Mouse (Mus musculus): Measurements from ENCODE around the gene Itih2. TPM values are rescaled to one million over a fixed set of nuclear protein-coding genes. Genes with fewer than 3 reads are reported as not detected.

Gene Itih2
- 0.20 and 0.28 TPM in 2 replicates for polyA plus RNA-seq (2014; fragmentation: Nextera tagmentation; extraction: Ambion mirVana)

DNA sequence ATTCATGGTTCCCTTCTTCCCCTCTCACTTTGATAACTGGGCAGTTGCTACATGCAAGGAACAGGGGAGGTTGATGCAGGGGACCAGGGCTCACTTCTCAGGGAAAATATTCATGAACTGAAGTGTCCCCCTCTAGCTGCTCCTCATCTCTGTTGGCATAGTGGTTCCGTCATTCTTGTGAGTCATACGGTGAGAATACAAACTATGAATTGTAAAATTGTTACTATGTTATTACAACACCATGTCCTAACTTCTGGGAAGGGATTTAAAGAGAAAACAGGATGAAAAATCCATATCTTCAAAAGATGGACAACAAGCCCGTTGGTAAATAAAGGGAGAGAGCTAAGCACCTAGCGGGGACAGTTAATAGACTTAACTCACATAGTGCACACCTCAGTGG, at the start of gene Itih2:
Gene Itih2, minus strand, starts transcription at position 101 of the 400 bp plus-strand sequence.
- Histone ChIP-seq H3K27ac (replicated peaks in 1 of 2; ENCODE audit: control insufficient read depth in 1 of 2, insufficient read depth in 1 of 2, low read depth in 2 of 2, low read length in 2 of 2) (no peak within 1 kb of the TSS), H3K4me3 (ENCODE audit: control insufficient read depth in 1 of 2, insufficient read depth in 1 of 2, low read depth in 1 of 2, low read length in 2 of 2) (no peak within 1 kb of the TSS), H3K36me3 (ENCODE audit: control insufficient read depth, insufficient read depth, low read length) (no peaks in the 10 kb centered on the region), H3K9ac (ENCODE audit: low read length) (no peak within 1 kb of the TSS), H3K4me1 (ENCODE audit: control insufficient read depth in 2 of 2, insufficient read depth in 2 of 2, low read length in 2 of 2) (no peaks in the 10 kb centered on the region), H3K4me2 (ENCODE audit: low read length) (no peak within 1 kb of the TSS), H3K27me3 (ENCODE audit: control insufficient read depth, insufficient read depth, low read length) (no peaks in the 10 kb centered on the region), H3K9me3 (ENCODE audit: control insufficient read depth, low read length) (no peaks in the 10 kb centered on the region)
- WGBS: 88% methylated on average over 4 of the region's 4 CpGs
- no peak for ATAC-seq (ENCODE audit: insufficient number of reproducible peaks, insufficient read depth, low FRiP score, low read depth)

DNA sequence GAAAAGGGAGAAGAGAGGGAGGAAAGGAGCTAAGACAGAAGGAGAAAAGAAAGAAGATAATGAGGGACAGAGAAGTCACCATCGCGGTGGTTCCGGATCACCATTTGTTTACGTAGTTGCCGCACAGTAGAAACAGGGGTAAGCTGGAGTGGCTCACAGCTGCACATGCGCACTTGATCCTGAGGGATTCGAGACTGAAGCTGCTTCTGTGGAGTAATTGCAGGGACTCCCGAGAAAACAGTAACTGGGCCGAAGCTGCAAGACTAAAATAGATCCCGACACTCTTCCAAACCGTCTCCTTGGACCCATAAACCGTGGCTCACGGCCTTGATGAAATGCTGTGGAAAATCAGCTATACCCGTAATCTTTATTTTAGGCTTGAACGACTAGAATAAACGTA, 38.8 kb upstream of the Itih2 start:
- WGBS: 88% methylated on average over 16 of the region's 16 CpGs
- Histone ChIP-seq H3K27me3 (ENCODE audit: control insufficient read depth, insufficient read depth, low read length) (no peaks in the 10 kb centered on the region), H3K27ac (replicated peaks in 1 of 2; ENCODE audit: control insufficient read depth in 1 of 2, insufficient read depth in 1 of 2, low read depth in 2 of 2, low read length in 2 of 2) (no peak overlapping the region), H3K4me3 (ENCODE audit: control insufficient read depth in 1 of 2, insufficient read depth in 1 of 2, low read depth in 1 of 2, low read length in 2 of 2) (no peak overlapping the region), H3K4me1 (ENCODE audit: control insufficient read depth in 2 of 2, insufficient read depth in 2 of 2, low read length in 2 of 2) (0 out of 4 replicates have a peak, but pooled peaks cover 0 to 3% of the 10 kb centered on the region in 2 experiments), H3K9me3 (ENCODE audit: control insufficient read depth, low read length) (no peaks in the 10 kb centered on the region), H3K36me3 (ENCODE audit: control insufficient read depth, insufficient read depth, low read length) (no peaks in the 10 kb centered on the region), H3K9ac (ENCODE audit: low read length) (no peak overlapping the region), H3K4me2 (ENCODE audit: low read length) (no peak overlapping the region)
- ATAC-seq (ENCODE audit: insufficient number of reproducible peaks, insufficient read depth, low FRiP score, low read depth): no peak

DNA sequence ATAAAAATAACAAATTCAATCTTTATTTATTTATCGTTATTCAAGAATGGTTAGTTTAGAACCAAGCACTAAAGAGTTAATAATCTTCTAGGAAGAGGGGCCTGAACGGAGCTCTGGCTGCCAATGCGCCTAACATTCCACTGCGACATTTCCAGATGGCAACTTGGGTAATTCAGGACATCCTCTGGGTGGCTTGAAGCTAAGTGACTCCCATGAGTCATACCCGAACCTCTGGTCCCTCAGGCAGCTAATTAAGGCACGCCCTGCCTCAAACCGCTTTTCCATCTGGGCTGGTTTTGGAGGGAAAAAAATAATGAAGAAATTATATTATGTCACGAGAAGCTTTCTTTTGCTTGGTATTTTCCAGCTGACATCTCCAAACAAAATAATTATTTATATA, 36.8 kb upstream of the Itih2 start:
- 56% methylated on average over 8 of the region's 8 CpGs for WGBS
- H3K9me3 ChIP-seq (ENCODE audit: control insufficient read depth, low read length): no peaks in the 10 kb centered on the region

DNA sequence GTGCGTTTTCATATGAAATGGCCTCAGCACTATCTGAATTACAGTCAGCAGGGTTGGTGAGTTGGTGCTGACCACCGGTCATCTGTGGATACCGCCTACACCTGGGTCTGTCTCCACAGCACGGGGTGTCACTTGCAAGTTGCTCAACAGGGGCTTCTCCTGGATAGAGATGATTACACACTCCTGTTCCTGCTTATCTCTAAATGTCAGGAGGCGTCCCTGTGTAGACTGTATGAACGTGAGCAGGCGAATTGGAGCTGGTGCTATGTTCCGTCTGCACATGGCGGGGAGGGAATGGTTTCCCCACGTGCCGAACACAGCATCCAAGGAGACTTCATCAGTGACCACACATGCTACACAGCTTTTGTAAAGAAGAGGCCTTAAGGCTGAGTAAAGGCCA, 36.1 kb upstream of the Itih2 start:
- H3K4me3 ChIP-seq (ENCODE audit: control insufficient read depth in 1 of 2, insufficient read depth in 1 of 2, low read depth in 1 of 2, low read length in 2 of 2): no peak overlapping the region
- H3K4me1 ChIP-seq (ENCODE audit: control insufficient read depth in 2 of 2, insufficient read depth in 2 of 2, low read length in 2 of 2): 0 out of 4 replicates have a peak, but pooled peaks cover 0 to 3% of the 10 kb centered on the region in 2 experiments
- 80% methylated on average over 11 of the region's 11 CpGs for WGBS
- no peak for ATAC-seq (ENCODE audit: insufficient number of reproducible peaks, insufficient read depth, low FRiP score, low read depth)
- H3K4me2 ChIP-seq (ENCODE audit: low read length): no peak overlapping the region
- no peak overlapping the region for H3K9ac ChIP-seq (ENCODE audit: low read length)
- no peaks in the 10 kb centered on the region for H3K27me3 ChIP-seq (ENCODE audit: control insufficient read depth, insufficient read depth, low read length)
- no peak overlapping the region for H3K27ac ChIP-seq (replicated peaks in 1 of 2; ENCODE audit: control insufficient read depth in 1 of 2, insufficient read depth in 1 of 2, low read depth in 2 of 2, low read length in 2 of 2)
- no peaks in the 10 kb centered on the region for H3K36me3 ChIP-seq (ENCODE audit: control insufficient read depth, insufficient read depth, low read length)
- H3K9me3 ChIP-seq (ENCODE audit: control insufficient read depth, low read length): no peaks in the 10 kb centered on the region

More for the DNA sequence above, 36.8 kb upstream of the Itih2 start:
- no peak for ATAC-seq (ENCODE audit: insufficient number of reproducible peaks, insufficient read depth, low FRiP score, low read depth)
- H3K27me3 ChIP-seq (ENCODE audit: control insufficient read depth, insufficient read depth, low read length): no peaks in the 10 kb centered on the region
- H3K4me1 ChIP-seq (ENCODE audit: control insufficient read depth in 2 of 2, insufficient read depth in 2 of 2, low read length in 2 of 2): 0 out of 4 replicates have a peak, but pooled peaks cover 0 to 3% of the 10 kb centered on the region in 2 experiments
- no peaks in the 10 kb centered on the region for H3K36me3 ChIP-seq (ENCODE audit: control insufficient read depth, insufficient read depth, low read length)
- H3K27ac ChIP-seq (replicated peaks in 1 of 2; ENCODE audit: control insufficient read depth in 1 of 2, insufficient read depth in 1 of 2, low read depth in 2 of 2, low read length in 2 of 2): no peak overlapping the region
- H3K4me2 ChIP-seq (ENCODE audit: low read length): no peak overlapping the region
- H3K9ac ChIP-seq (ENCODE audit: low read length): no peak overlapping the region
- H3K4me3 ChIP-seq (ENCODE audit: control insufficient read depth in 1 of 2, insufficient read depth in 1 of 2, low read depth in 1 of 2, low read length in 2 of 2): no peak overlapping the region

DNA sequence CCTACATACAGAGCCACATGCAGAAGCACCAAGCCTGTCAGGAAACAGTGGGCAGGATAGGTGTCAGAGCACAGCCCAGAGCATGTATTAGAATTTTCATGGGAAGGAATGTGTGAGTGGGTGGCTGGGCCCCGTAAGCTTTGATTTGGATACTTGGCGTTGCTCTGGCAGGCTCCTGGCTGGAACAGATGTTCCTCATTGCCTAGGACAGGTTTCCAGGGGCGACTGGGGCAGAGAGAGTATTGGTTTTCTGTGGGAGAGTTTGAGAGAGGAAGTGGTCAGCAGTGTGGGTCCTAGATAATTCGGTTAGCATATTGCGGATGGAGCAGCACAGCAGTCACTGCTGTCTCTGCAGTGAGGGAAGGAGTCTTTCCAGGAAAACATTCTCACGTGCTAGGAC, 35.4 kb upstream of the Itih2 start:
- 48% methylated on average over 6 of the region's 6 CpGs for WGBS
- Histone ChIP-seq H3K27me3 (ENCODE audit: control insufficient read depth, insufficient read depth, low read length) (no peaks in the 10 kb centered on the region), H3K36me3 (ENCODE audit: control insufficient read depth, insufficient read depth, low read length) (no peaks in the 10 kb centered on the region), H3K27ac (replicated peaks in 1 of 2; ENCODE audit: control insufficient read depth in 1 of 2, insufficient read depth in 1 of 2, low read depth in 2 of 2, low read length in 2 of 2) (no peak overlapping the region), H3K9ac (ENCODE audit: low read length) (no peak overlapping the region), H3K4me1 (ENCODE audit: control insufficient read depth in 2 of 2, insufficient read depth in 2 of 2, low read length in 2 of 2) (0 out of 4 replicates have a peak, but pooled peaks cover 0 to 3% of the 10 kb centered on the region in 2 experiments), H3K4me2 (ENCODE audit: low read length) (no peak overlapping the region), H3K4me3 (ENCODE audit: control insufficient read depth in 1 of 2, insufficient read depth in 1 of 2, low read depth in 1 of 2, low read length in 2 of 2) (no peak overlapping the region), H3K9me3 (ENCODE audit: control insufficient read depth, low read length) (no peaks in the 10 kb centered on the region)
- ATAC-seq (ENCODE audit: insufficient number of reproducible peaks, insufficient read depth, low FRiP score, low read depth): no peak

DNA sequence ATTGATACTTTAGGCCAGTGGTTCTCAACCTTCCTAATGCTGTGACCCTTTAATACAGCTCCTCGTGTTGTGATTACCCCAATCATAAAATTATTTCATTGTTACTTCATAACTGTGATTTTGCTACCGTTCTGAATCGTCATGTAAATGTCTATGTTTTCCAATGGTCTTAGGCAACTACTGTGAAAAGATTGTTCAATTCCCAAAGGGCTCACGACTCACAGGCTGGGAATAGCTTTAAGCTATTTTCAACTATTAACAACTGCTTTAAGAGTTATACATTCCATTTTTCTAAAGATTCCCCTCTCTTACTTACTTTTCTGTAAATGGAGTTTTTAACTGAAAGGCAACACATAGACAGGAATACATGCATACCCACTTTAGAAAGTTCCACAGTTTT, 30.8 kb upstream of the Itih2 start:
- no peak overlapping the region for H3K27ac ChIP-seq (replicated peaks in 1 of 2; ENCODE audit: control insufficient read depth in 1 of 2, insufficient read depth in 1 of 2, low read depth in 2 of 2, low read length in 2 of 2)
- ATAC-seq (ENCODE audit: insufficient number of reproducible peaks, insufficient read depth, low FRiP score, low read depth): no peak
- H3K9me3 ChIP-seq (ENCODE audit: control insufficient read depth, low read length): no peaks in the 10 kb centered on the region
- H3K4me2 ChIP-seq (ENCODE audit: low read length): no peak overlapping the region
- no peak overlapping the region for H3K9ac ChIP-seq (ENCODE audit: low read length)
- 0 out of 4 replicates have a peak, but pooled peaks cover 0 to 3% of the 10 kb centered on the region in 2 experiments for H3K4me1 ChIP-seq (ENCODE audit: control insufficient read depth in 2 of 2, insufficient read depth in 2 of 2, low read length in 2 of 2)
- no peaks in the 10 kb centered on the region for H3K36me3 ChIP-seq (ENCODE audit: control insufficient read depth, insufficient read depth, low read length)
- WGBS: 82% methylated on average over 4 of the region's 4 CpGs
- H3K4me3 ChIP-seq (ENCODE audit: control insufficient read depth in 1 of 2, insufficient read depth in 1 of 2, low read depth in 1 of 2, low read length in 2 of 2): no peak overlapping the region
- no peaks in the 10 kb centered on the region for H3K27me3 ChIP-seq (ENCODE audit: control insufficient read depth, insufficient read depth, low read length)

DNA sequence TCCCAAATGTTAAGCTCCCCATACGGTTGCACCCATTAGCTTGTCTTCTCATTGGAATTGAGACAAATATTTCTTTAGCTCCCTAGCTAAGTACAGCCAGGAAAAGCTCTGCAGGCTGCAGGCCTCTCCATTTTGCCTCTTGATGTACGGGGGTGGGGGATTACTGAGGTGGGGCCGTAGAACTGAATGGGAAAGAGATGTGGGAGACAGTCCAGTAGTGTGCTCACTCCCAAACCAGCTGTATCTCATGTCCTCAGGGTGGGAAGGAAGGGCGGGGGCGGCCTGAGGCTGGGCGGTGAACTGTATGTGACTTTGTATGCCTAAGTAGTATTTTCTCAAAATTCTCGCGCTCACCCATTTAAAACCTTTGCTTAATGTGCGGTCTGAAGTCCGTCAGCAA, 26.0 kb upstream of the Itih2 start:
- peaks cover 0 to 9% of the 10 kb centered on the region in 2 experiments; a peak in 2 of 4 replicates for H3K4me1 ChIP-seq (ENCODE audit: control insufficient read depth in 2 of 2, insufficient read depth in 2 of 2, low read length in 2 of 2)
- H3K27ac ChIP-seq (replicated peaks in 1 of 2; ENCODE audit: control insufficient read depth in 1 of 2, insufficient read depth in 1 of 2, low read depth in 2 of 2, low read length in 2 of 2): no peak overlapping the region
- WGBS: 71% methylated on average over 10 of the region's 10 CpGs
- H3K9ac ChIP-seq (ENCODE audit: low read length): no peak overlapping the region
- H3K4me3 ChIP-seq (ENCODE audit: control insufficient read depth in 1 of 2, insufficient read depth in 1 of 2, low read depth in 1 of 2, low read length in 2 of 2): no peak overlapping the region
- no peak for ATAC-seq (ENCODE audit: insufficient number of reproducible peaks, insufficient read depth, low FRiP score, low read depth)
- no peak overlapping the region for H3K4me2 ChIP-seq (ENCODE audit: low read length)
- no peaks in the 10 kb centered on the region for H3K36me3 ChIP-seq (ENCODE audit: control insufficient read depth, insufficient read depth, low read length)
- H3K27me3 ChIP-seq (ENCODE audit: control insufficient read depth, insufficient read depth, low read length): no peaks in the 10 kb centered on the region
- H3K9me3 ChIP-seq (ENCODE audit: control insufficient read depth, low read length): no peaks in the 10 kb centered on the region

All from heart, embryonic 14.5 days (tissue).